Mouse (Mus musculus) stomach, postnatal 0 days (tissue): ENCODE results near the gene Slc5a4b.

Experiments used
- CTCF ChIP-seq: IDR thresholded peaks from 2 replicates; pipeline ENCODE4 v1.5.1; 2016; ENCODE audit warnings: antibody characterized with exemption, low read depth, mild to moderate bottlenecking, moderate library complexity
- EP300 ChIP-seq: optimal IDR thresholded peaks from 2 replicates; pipeline ENCODE3; 2016; ENCODE audit warnings: antibody characterized with exemption

- no peak for TF ChIP-seq CTCF
- no peak for TF ChIP-seq EP300
These were observed 75.5 kb downstream of the Slc5a4b start for GRCm38 (mm10) chr10:76035277-76035676.
